Mouse (Mus musculus): ENCODE measurements around the gene Pitpnm2.

Gene Pitpnm2

GRCm38 (mm10) chr5:124202071-124202470 lies 47.5 kb downstream of the Pitpnm2 start:
- DNase-seq (ENCODE audit: low read depth), result no peak

GRCm38 (mm10) chr5:124201564-124201963 lies 48.0 kb downstream of the Pitpnm2 start:
- no peak for DNase-seq (ENCODE audit: low read depth)

GRCm38 (mm10) chr5:124200844-124201243 lies 48.7 kb downstream of the Pitpnm2 start:
- DNase-seq (ENCODE audit: low read depth), result no peak

GRCm38 (mm10) chr5:124199168-124199567 lies 50.4 kb downstream of the Pitpnm2 start:
- no peak for DNase-seq (ENCODE audit: low read depth)

- DNase-seq (ENCODE audit: low read depth), result no peak
Observed at GRCm38 (mm10) chr5:124198473-124198872, 51.1 kb downstream of the Pitpnm2 start.

GRCm38 (mm10) chr5:124196082-124196481 lies 53.5 kb downstream of the Pitpnm2 start:
- DNase-seq (ENCODE audit: low read depth), result no peak

GRCm38 (mm10) chr5:124194386-124195084 lies 55.0 kb downstream of the Pitpnm2 start:
- DNase-seq (ENCODE audit: low read depth), result no peak

GRCm38 (mm10) chr5:124193286-124194112 lies 56.1 kb downstream of the Pitpnm2 start:
- no peak for DNase-seq (ENCODE audit: low read depth)

GRCm38 (mm10) chr5:124192726-124193285 lies 56.8 kb downstream of the Pitpnm2 start:
- DNase-seq (ENCODE audit: low read depth), result no peak

GRCm38 (mm10) chr5:124192251-124192710 lies 57.3 kb downstream of the Pitpnm2 start:
- no peak for DNase-seq (ENCODE audit: low read depth)

- DNase-seq (ENCODE audit: low read depth), result no peak
Observed at GRCm38 (mm10) chr5:124190146-124190870, 59.3 kb downstream of the Pitpnm2 start.

GRCm38 (mm10) chr5:124189572-124189981 lies 60.0 kb downstream of the Pitpnm2 start:
- no peak for DNase-seq (ENCODE audit: low read depth)

- no peak for DNase-seq (ENCODE audit: low read depth)
Observed at GRCm38 (mm10) chr5:124187508-124188311, 61.9 kb downstream of the Pitpnm2 start.

- DNase-seq (ENCODE audit: low read depth), result no peak
Observed at GRCm38 (mm10) chr5:124186981-124187507, 62.5 kb downstream of the Pitpnm2 start.

- DNase-seq (ENCODE audit: low read depth), result no peak
Observed at GRCm38 (mm10) chr5:124186465-124186854, 63.1 kb downstream of the Pitpnm2 start.

- no peak for DNase-seq (ENCODE audit: low read depth)
Observed at GRCm38 (mm10) chr5:124185706-124186464, 63.7 kb downstream of the Pitpnm2 start.

- no peak for DNase-seq (ENCODE audit: low read depth)
Observed at GRCm38 (mm10) chr5:124184898-124185701, 64.5 kb downstream of the Pitpnm2 start.

- no peak for DNase-seq (ENCODE audit: low read depth)
Observed at GRCm38 (mm10) chr5:124184191-124184590, 65.4 kb downstream of the Pitpnm2 start.

- no peak for DNase-seq (ENCODE audit: low read depth)
Observed at GRCm38 (mm10) chr5:124182642-124183041, 66.9 kb downstream of the Pitpnm2 start.

Measured in c-Kit-positive CD71-negative TER-119-negative erythroid progenitor cells, embryonic 14.5 days (primary cell).